Mouse (Mus musculus): ENCODE data around the gene Dedd2.

The Dedd2 gene

GRCm38 (mm10) chr7:25178787-25179605 lies 41.4 kb downstream of the Dedd2 start:
- DNase-seq (ENCODE audit: low spot score) = no peak

GRCm38 (mm10) chr7:25178317-25178716 lies 42.1 kb downstream of the Dedd2 start:
- DNase-seq (ENCODE audit: low spot score) = no peak

- DNase-seq (ENCODE audit: low spot score) = no peak
Observed at GRCm38 (mm10) chr7:25174343-25174742, 46.1 kb downstream of the Dedd2 start.

GRCm38 (mm10) chr7:25172669-25173068 lies 47.7 kb downstream of the Dedd2 start:
- DNase-seq (ENCODE audit: low spot score) = no peak

GRCm38 (mm10) chr7:25170583-25170982 lies 49.8 kb downstream of the Dedd2 start:
- DNase-seq (ENCODE audit: low spot score) = no peak

GRCm38 (mm10) chr7:25166106-25166505 lies 54.3 kb downstream of the Dedd2 start:
- DNase-seq (ENCODE audit: low spot score) = no peak

- no peak for DNase-seq (ENCODE audit: low spot score)
Observed at GRCm38 (mm10) chr7:25156158-25156648, 64.2 kb downstream of the Dedd2 start.

GRCm38 (mm10) chr7:25155469-25156157 lies 64.8 kb downstream of the Dedd2 start:
- DNase-seq (ENCODE audit: low spot score) = peak; percentile 46

- no peak for DNase-seq (ENCODE audit: low spot score)
Observed at GRCm38 (mm10) chr7:25154648-25155047, 65.8 kb downstream of the Dedd2 start.

- no peak for DNase-seq (ENCODE audit: low spot score)
Observed at GRCm38 (mm10) chr7:25153841-25154240, 66.6 kb downstream of the Dedd2 start.

- no peak for DNase-seq (ENCODE audit: low spot score)
Observed at GRCm38 (mm10) chr7:25151916-25152556, 68.4 kb downstream of the Dedd2 start.

GRCm38 (mm10) chr7:25151009-25151408 lies 69.4 kb downstream of the Dedd2 start:
- DNase-seq (ENCODE audit: low spot score) = no peak

- DNase-seq (ENCODE audit: low spot score) = no peak
Observed at GRCm38 (mm10) chr7:25150151-25150663, 70.2 kb downstream of the Dedd2 start.

Measured in urinary bladder, postnatal 14 days (tissue).